Mouse (Mus musculus) thymus, adult 2 months (tissue): ENCODE data around the gene Ikbkg. TPM values are rescaled to one million over a fixed set of nuclear protein-coding genes. Genes with fewer than 3 reads are reported as not detected.

ENCODE experiments used
- DNase-seq: peaks from one replicate; pipeline ENCODE4 v3.0.0; 2021
- H3K27ac ChIP-seq: fragments of 200-500 bp; 2 replicates; pipeline ENCODE4 v1.5.1; 2012; ENCODE audit warnings: low read length, control low read depth; ENCODE audit not compliant: control insufficient read depth, insufficient read depth
- H3K27me3 ChIP-seq: fragments of 200-500 bp; 2 replicates; pipeline ENCODE4 v1.6.1; 2012; ENCODE audit warnings: mild to moderate bottlenecking, low read length, moderate library complexity, mixed read lengths; ENCODE audit not compliant: control insufficient read depth, insufficient read depth
- H3K36me3 ChIP-seq: fragments of 200-500 bp; 2 replicates; pipeline ENCODE4 v1.6.1; 2012; ENCODE audit warnings: mild to moderate bottlenecking, low read length, moderate library complexity; ENCODE audit not compliant: control insufficient read depth, insufficient read depth
- H3K4me1 ChIP-seq: fragments of 200-500 bp; replicated peaks from 2 replicates; pipeline ENCODE4 v1.6.1; 2012; ENCODE audit warnings: low read length; ENCODE audit not compliant: control insufficient read depth, insufficient read depth
- H3K4me3 ChIP-seq: fragments of 200-500 bp; 2 replicates; pipeline ENCODE4 v1.5.1; 2012; ENCODE audit warnings: mild to moderate bottlenecking, low read length, control low read depth, moderate library complexity; ENCODE audit not compliant: control insufficient read depth, insufficient read depth
- CTCF ChIP-seq: fragments of 200-500 bp; IDR thresholded peaks from 2 replicates; pipeline ENCODE4 v1.5.1; 2012; ENCODE audit warnings: mild to moderate bottlenecking, control low read depth, low read length, moderate library complexity, borderline replicate concordance; ENCODE audit not compliant: control insufficient read depth, poor library complexity, insufficient read depth; ENCODE audit errors: extremely low read depth
- POLR2A ChIP-seq: fragments of 200-500 bp; IDR thresholded peaks from 2 replicates; pipeline ENCODE4 v1.6.1; 2012; ENCODE audit warnings: mild to moderate bottlenecking, low read length, control low read depth, moderate library complexity; ENCODE audit not compliant: control insufficient read depth, poor library complexity, insufficient read depth; ENCODE audit errors: extremely low read depth
- WGBS: fragments of 180-500 bp; shearing (Covaris S2); methylation state at CpG from one replicate; pipeline ENCODE4 v1.1.7; 2018; 5-methylcytosine and 5-hydroxymethylcytosine counted together
- polyA plus RNA-seq: library from polyadenylated mRNA; depleted of rRNA; stranded (reverse); fragments of >200 nt; gene quantifications from 2 replicates; pipeline ENCODE4 v1.2.3, GENCODE M21; 2012

The Ikbkg gene
- polyA plus RNA-seq, 1 experiment = 20.4 TPM

- DNase-seq = peak; percentile 82
- no peaks in the 10 kb centered on the region for H3K36me3 ChIP-seq
- under 1% methylated on average over 32 of the region's 32 CpGs for WGBS
- no peak within 1 kb of the TSS for H3K27ac ChIP-seq
- H3K4me1 ChIP-seq = 0 out of 2 replicates have a peak, but pooled peaks cover 4% of the 10 kb centered on the region
- peak within 1 kb of the TSS; percentile 91 for H3K4me3 ChIP-seq
- TF ChIP-seq CTCF (no peak), POLR2A (0 out of 2 replicates have a peak, but pooled peaks have one; percentile 33)
- H3K27me3 ChIP-seq = no peaks in the 10 kb centered on the region
Observed at GRCm38 (mm10) chrX:74372888-74373549, 20.1 kb upstream of the Ikbkg start, which contains the start of the genes Ubl4a and Slc10a3. Ubl4a (minus strand) TSS chrX:74373218. Slc10a3 (minus strand) TSS chrX:74373349.

DNA sequence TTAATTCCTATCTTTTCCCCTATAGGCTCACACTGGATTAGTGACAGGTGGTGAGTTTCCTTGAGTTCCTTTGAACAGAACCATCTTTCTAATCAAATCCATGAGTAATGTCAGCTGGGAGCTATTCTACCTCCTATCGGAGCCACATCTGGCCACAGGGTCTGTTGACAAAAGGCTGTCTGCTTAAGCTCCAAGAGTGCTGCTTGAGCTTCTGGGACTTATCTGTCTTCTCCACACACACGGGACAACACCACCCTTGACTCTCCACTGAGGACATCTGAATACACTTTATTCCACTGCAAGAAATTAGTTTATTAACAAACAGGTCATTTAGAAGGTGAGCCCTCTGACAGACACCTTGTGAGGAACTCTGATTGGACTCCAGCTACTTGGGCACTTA lies 8.6 kb upstream of the Ikbkg start:
- no peaks in the 10 kb centered on the region for H3K4me1 ChIP-seq
- 100% methylated on average over 2 of the region's 2 CpGs for WGBS
- no peaks in the 10 kb centered on the region for H3K27me3 ChIP-seq
- no peak overlapping the region for H3K27ac ChIP-seq
- TF ChIP-seq POLR2A = no peak
- no peak for TF ChIP-seq CTCF
- H3K4me3 ChIP-seq = no peak overlapping the region
- H3K36me3 ChIP-seq = peaks cover 6% of the 10 kb centered on the region; the same call in 1 of the 2 replicates
- DNase-seq = no peak

DNA sequence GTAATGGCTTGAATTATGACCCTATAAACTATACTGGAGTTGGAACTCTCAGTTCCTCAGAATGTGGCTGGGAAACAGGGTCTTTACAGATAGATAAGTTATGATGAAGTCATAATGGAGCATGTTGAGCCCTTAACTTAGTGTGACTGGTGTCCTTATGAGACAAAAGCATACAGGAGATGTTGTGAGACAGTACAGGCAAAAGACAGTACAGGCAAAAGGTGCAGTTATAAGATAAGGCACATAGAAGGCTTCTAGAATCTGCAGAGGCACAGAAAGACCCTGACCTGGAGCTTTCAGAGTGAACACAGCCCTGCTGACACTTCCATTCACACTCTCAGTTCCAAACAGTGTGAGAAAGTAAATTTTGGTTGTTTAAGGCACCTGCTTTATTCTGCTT lies 4.9 kb upstream of the Ikbkg start:
- no peak for TF ChIP-seq POLR2A
- TF ChIP-seq CTCF = no peak
- no peaks in the 10 kb centered on the region for H3K27me3 ChIP-seq
- H3K36me3 ChIP-seq = peaks cover 6% of the 10 kb centered on the region; the same call in 1 of the 2 replicates
- DNase-seq = no peak
- H3K27ac ChIP-seq = no peak overlapping the region
- peaks cover 3% of the 10 kb centered on the region for H3K4me1 ChIP-seq
- H3K4me3 ChIP-seq = no peak overlapping the region

DNA sequence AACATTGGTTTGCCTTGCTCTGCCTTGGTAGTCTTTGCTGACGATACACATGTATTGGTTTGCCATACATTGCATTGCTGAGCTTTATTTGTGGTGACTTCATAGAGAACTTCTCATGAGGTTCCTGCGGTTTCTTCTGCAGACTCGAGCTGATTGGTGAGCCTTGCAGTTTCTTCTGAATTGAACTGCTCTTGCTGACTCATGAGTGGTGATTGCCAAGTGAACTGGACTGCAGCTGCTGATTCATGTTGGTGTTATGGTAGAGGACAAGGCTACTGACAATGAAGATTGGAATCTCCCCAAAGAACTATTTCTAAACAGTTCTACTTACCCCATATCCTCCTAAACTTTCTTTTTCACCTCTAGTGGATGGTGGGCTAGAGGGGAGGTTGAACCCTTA lies 7.0 kb downstream of the Ikbkg start:
- H3K4me1 ChIP-seq = no peaks in the 10 kb centered on the region
- DNase-seq = no peak
- no peak overlapping the region for H3K27ac ChIP-seq
- 85% methylated on average over 3 of the region's 3 CpGs for whole genome bisulfite sequencing
- no peak for TF ChIP-seq POLR2A
- no peak for TF ChIP-seq CTCF
- H3K4me3 ChIP-seq = no peak overlapping the region
- H3K36me3 ChIP-seq = no peaks in the 10 kb centered on the region
- H3K27me3 ChIP-seq = no peaks in the 10 kb centered on the region

DNA sequence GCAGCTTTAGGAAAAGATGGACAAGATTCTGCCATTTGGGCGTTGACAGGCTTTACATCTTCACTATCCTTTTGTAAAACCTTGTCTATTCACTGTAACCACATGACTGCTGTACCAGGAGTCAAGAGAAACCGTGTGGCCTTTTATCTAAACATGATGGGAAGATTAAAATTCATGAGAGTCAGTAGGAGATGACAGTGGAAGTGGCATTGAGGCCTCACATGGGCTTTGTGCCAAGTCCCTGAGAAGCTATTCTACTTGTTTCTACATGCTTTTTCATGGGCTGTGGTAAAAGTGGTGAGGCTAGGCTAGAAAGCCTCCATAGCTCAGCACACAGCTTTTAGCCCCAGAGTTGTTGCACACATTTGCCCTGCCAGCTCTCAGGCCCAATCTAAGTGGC lies 15.2 kb downstream of the Ikbkg start:
- no peaks in the 10 kb centered on the region for H3K4me1 ChIP-seq
- H3K36me3 ChIP-seq = no peaks in the 10 kb centered on the region
- no peak overlapping the region for H3K4me3 ChIP-seq
- TF ChIP-seq POLR2A = no peak
- no peak for TF ChIP-seq CTCF
- no peaks in the 10 kb centered on the region for H3K27me3 ChIP-seq
- WGBS = 9% methylated on average over 2 of the region's 2 CpGs
- DNase-seq = no peak
- H3K27ac ChIP-seq = no peak overlapping the region

- Histone ChIP-seq H3K27ac (no peak overlapping the region), H3K4me1 (no peaks in the 10 kb centered on the region), H3K4me3 (no peak overlapping the region), H3K27me3 (no peaks in the 10 kb centered on the region), H3K36me3 (no peaks in the 10 kb centered on the region)
- TF ChIP-seq CTCF (no peak), POLR2A (no peak)
- peak; percentile 70 for DNase-seq
Observed at GRCm38 (mm10) chrX:74413377-74413776, 20.3 kb downstream of the Ikbkg start.
